Comparison of ENCODE assay signal across 15 mouse cellular contexts in genomic region chr17:11093321-11093720, GRCm38 (mm10).
DNase-seq lines count a peak whose midpoint lies in the region; ATAC-seq and TF ChIP-seq lines count a peak whose summit lies in the region.
"Had no signal": no experiment of that assay in that cellular context is flagged by ENCODE, and none has a peak within 500 bp of the region (broad histone marks: within the 10 kb centered on the region; RNA-seq: fewer than 3 reads in every experiment).

No protein-coding gene starts in this region.

- peak overlapping the region; percentile 75 for H3K27ac ChIP-seq in hindbrain, embryonic 10.5 days
- no peak overlapping the region for H3K27ac ChIP-seq in hindbrain, embryonic 11.5 days (ENCODE audit: low read depth, low read length)
- peak overlapping the region; percentile 98 for H3K27ac ChIP-seq in ES-Bruce4 (ENCODE audit: insufficient read depth, low read length)
- no peak overlapping the region for H3K27ac ChIP-seq in embryonic facial prominence, embryonic 14.5 days (replicated peaks; ENCODE audit: low read depth, low read length)
- H3K27ac ChIP-seq in limb, embryonic 13.5 days = no peak overlapping the region
- H3K27ac ChIP-seq: hindbrain, embryonic 15.5 days; liver, embryonic 12.5 days; macrophage; neural tube, embryonic 15.5 days had no signal

- DNase-seq in hindbrain, embryonic 10.5 days (ENCODE audit: low spot score) = no peak
- no peak for DNase-seq in hindbrain, embryonic 11.5 days (ENCODE audit: low spot score)
- DNase-seq in embryonic facial prominence, embryonic 14.5 days (ENCODE audit: low spot score) = no peak
- DNase-seq in thymus, postnatal 10 days (ENCODE audit: low spot score in 2 of 2) = no peak
- no peak for DNase-seq in ovary, postnatal 36 days (ENCODE audit: low spot score)
- DNase-seq: B cell, adult 2 months; right cerebral cortex, postnatal 4 days; thymus, postnatal 36 days had no signal

- TF ChIP-seq POLR2A in ES-Bruce4 (IDR thresholded peaks at IDR 0.05; ENCODE audit: insufficient read depth, low read length) = no peak

- no peak overlapping the region for H3K4me3 ChIP-seq in hindbrain, embryonic 10.5 days
- no peak overlapping the region for H3K4me3 ChIP-seq in hindbrain, embryonic 11.5 days (ENCODE audit: low read depth, low read length)
- no peak overlapping the region for H3K4me3 ChIP-seq in ES-Bruce4 (ENCODE audit: low read depth, low read length)
- H3K4me3 ChIP-seq in embryonic facial prominence, embryonic 14.5 days (ENCODE audit: low read depth, low read length) = no peak overlapping the region
- no peak overlapping the region for H3K4me3 ChIP-seq in limb, embryonic 13.5 days
- H3K4me3 ChIP-seq: hindbrain, embryonic 15.5 days; liver, embryonic 12.5 days; neural tube, embryonic 15.5 days had no signal

- 39% methylated on average over 3 of the region's 3 CpGs for WGBS in hindbrain, embryonic 10.5 days
- 50% methylated on average over 3 of the region's 3 CpGs for WGBS in hindbrain, embryonic 11.5 days
- 45% methylated on average over 3 of the region's 3 CpGs for WGBS in embryonic facial prominence, embryonic 14.5 days
- WGBS in limb, embryonic 13.5 days = 35% methylated on average over 3 of the region's 3 CpGs

- peaks cover 9% of the 10 kb centered on the region for H3K4me1 ChIP-seq in hindbrain, embryonic 10.5 days (replicated peaks)
- no peaks in the 10 kb centered on the region for H3K4me1 ChIP-seq in hindbrain, embryonic 11.5 days (replicated peaks; ENCODE audit: control insufficient read depth, insufficient read depth, low read length)
- H3K4me1 ChIP-seq in ES-Bruce4 (ENCODE audit: control insufficient read depth, insufficient read depth, low read length) = no peaks in the 10 kb centered on the region
- H3K4me1 ChIP-seq in embryonic facial prominence, embryonic 14.5 days (ENCODE audit: control insufficient read depth, insufficient read depth, low read length) = 0 out of 2 replicates have a peak, but pooled peaks cover 3% of the 10 kb centered on the region
- peaks cover 11% of the 10 kb centered on the region for H3K4me1 ChIP-seq in limb, embryonic 13.5 days
- H3K4me1 ChIP-seq: hindbrain, embryonic 15.5 days; liver, embryonic 12.5 days had no signal

- no peak overlapping the region for H3K4me2 ChIP-seq in hindbrain, embryonic 11.5 days (replicated peaks; ENCODE audit: low read depth, low read length)
- no peak overlapping the region for H3K4me2 ChIP-seq in embryonic facial prominence, embryonic 14.5 days (ENCODE audit: low read depth, low read length)
- no peak overlapping the region for H3K4me2 ChIP-seq in limb, embryonic 13.5 days (replicated peaks)
- H3K4me2 ChIP-seq: hindbrain, embryonic 15.5 days; liver, embryonic 12.5 days; lung, embryonic 14.5 days; neural tube, embryonic 15.5 days had no signal

- no peaks in the 10 kb centered on the region for H3K36me3 ChIP-seq in hindbrain, embryonic 10.5 days
- H3K36me3 ChIP-seq in hindbrain, embryonic 11.5 days (ENCODE audit: control insufficient read depth, insufficient read depth, low read length) = no peaks in the 10 kb centered on the region
- H3K36me3 ChIP-seq in ES-Bruce4 (ENCODE audit: control insufficient read depth, insufficient read depth, low read length, poor library complexity, severe bottlenecking) = no peaks in the 10 kb centered on the region
- H3K36me3 ChIP-seq in embryonic facial prominence, embryonic 14.5 days (ENCODE audit: control insufficient read depth, insufficient read depth, low read length) = no peaks in the 10 kb centered on the region
- no peaks in the 10 kb centered on the region for H3K36me3 ChIP-seq in limb, embryonic 13.5 days
- H3K36me3 ChIP-seq: hindbrain, embryonic 15.5 days; liver, embryonic 12.5 days; neural tube, embryonic 15.5 days had no signal

- TF ChIP-seq CTCF in ES-Bruce4 (IDR thresholded peaks at IDR 0.05; ENCODE audit: low read depth, low read length) = no peak

- TF ChIP-seq EP300 in ES-Bruce4 (IDR thresholded peaks at IDR 0.05; ENCODE audit: insufficient read depth, low read depth, low read length) = no peak

- H3K9ac ChIP-seq in hindbrain, embryonic 11.5 days (ENCODE audit: low read depth, low read length) = no peak overlapping the region
- H3K9ac ChIP-seq in ES-Bruce4 (ENCODE audit: low read depth, poor library complexity, severe bottlenecking) = no peak overlapping the region
- H3K9ac ChIP-seq in embryonic facial prominence, embryonic 14.5 days (ENCODE audit: low read depth, low read length) = no peak overlapping the region
- H3K9ac ChIP-seq in limb, embryonic 13.5 days = no peak overlapping the region
- H3K9ac ChIP-seq: hindbrain, embryonic 15.5 days; liver, embryonic 12.5 days; lung, embryonic 14.5 days; neural tube, embryonic 15.5 days had no signal

- no peaks in the 10 kb centered on the region for H3K27me3 ChIP-seq in hindbrain, embryonic 10.5 days (ENCODE audit: insufficient read depth, poor library complexity, severe bottlenecking)
- H3K27me3 ChIP-seq in hindbrain, embryonic 11.5 days (ENCODE audit: control insufficient read depth, insufficient read depth, low read length) = no peaks in the 10 kb centered on the region
- no peaks in the 10 kb centered on the region for H3K27me3 ChIP-seq in ES-Bruce4 (ENCODE audit: control insufficient read depth, insufficient read depth, low read length, poor library complexity, severe bottlenecking)
- no peaks in the 10 kb centered on the region for H3K27me3 ChIP-seq in embryonic facial prominence, embryonic 14.5 days (replicated peaks; ENCODE audit: control insufficient read depth, insufficient read depth, low read length)
- no peaks in the 10 kb centered on the region for H3K27me3 ChIP-seq in limb, embryonic 13.5 days
- H3K27me3 ChIP-seq: hindbrain, embryonic 15.5 days; liver, embryonic 12.5 days; neural tube, embryonic 15.5 days had no signal

- ATAC-seq in hindbrain, embryonic 11.5 days (ENCODE audit: low FRiP score) = no peak
- ATAC-seq in embryonic facial prominence, embryonic 14.5 days (ENCODE audit: low read depth) = peak; percentile 4; the same call in 1 of the 2 replicates
- ATAC-seq in limb, embryonic 13.5 days (ENCODE audit: low FRiP score, low read depth) = peak; percentile 11; the same call in 1 of the 2 replicates
- ATAC-seq: liver, embryonic 12.5 days had no signal

- H3K9me3 ChIP-seq in hindbrain, embryonic 10.5 days = peaks cover 7% of the 10 kb centered on the region; the same call in 1 of the 2 replicates
- H3K9me3 ChIP-seq in hindbrain, embryonic 11.5 days (ENCODE audit: control insufficient read depth, low read length) = no peaks in the 10 kb centered on the region
- peaks cover 25% of the 10 kb centered on the region for H3K9me3 ChIP-seq in ES-Bruce4 (replicated peaks; ENCODE audit: control insufficient read depth, insufficient read depth, low read length, poor library complexity, severe bottlenecking)
- 0 out of 2 replicates have a peak, but pooled peaks cover 7% of the 10 kb centered on the region for H3K9me3 ChIP-seq in embryonic facial prominence, embryonic 14.5 days (ENCODE audit: control insufficient read depth, low read length)
- H3K9me3 ChIP-seq in limb, embryonic 13.5 days = no peaks in the 10 kb centered on the region; the same call in 1 of the 2 replicates
- H3K9me3 ChIP-seq: hindbrain, embryonic 15.5 days had no signal

Comparison
In these comparisons a context has a peak if more than half of its experiments do, and no peak if none do; other contexts are left out.
1. H3K27ac ChIP-seq: peak in hindbrain, embryonic 10.5 days (single experiment) and ES-Bruce4 (single experiment); none in hindbrain, embryonic 11.5 days (single experiment), embryonic facial prominence, embryonic 14.5 days (single experiment) and limb, embryonic 13.5 days (single experiment).